Mouse (Mus musculus) forebrain, embryonic 11.5 days (tissue): ENCODE measurements around the gene Myom1. TPM values are rescaled to one million over a fixed set of nuclear protein-coding genes. Genes with fewer than 3 reads are reported as not detected.
A peak's percentile ranks its signal among the peaks of the same experiment; 100 is the strongest.

Experiments used
- ATAC-seq: fragments of 200-750 bp; cut with Nextera tagmentation; replicated peaks from 2 replicates; pipeline ENCODE4 v1.8.0; 2017; ENCODE audit warnings: moderate TSS enrichment; ENCODE audit not compliant: low FRiP score
- DNase-seq: peaks from one replicate; pipeline ENCODE4 v3.0.0-alpha.2; 2017; ENCODE audit warnings: low spot score
- H3K27ac ChIP-seq: fragments of 300-500 bp; sonication (generic); 2 replicates; pipeline ENCODE4 v1.5.1; 2014; ENCODE audit warnings: low read depth, low read length
- H3K27me3 ChIP-seq: fragments of 300-500 bp; sonication (generic); 2 replicates; pipeline ENCODE4 v1.6.1; 2014; ENCODE audit warnings: mild to moderate bottlenecking, low read length, mixed read lengths; ENCODE audit not compliant: control insufficient read depth, insufficient read depth
- H3K36me3 ChIP-seq: fragments of 300-500 bp; sonication (generic); 2 replicates; pipeline ENCODE4 v1.6.1; 2014; ENCODE audit warnings: mild to moderate bottlenecking, low read length, moderate library complexity, mixed read lengths; ENCODE audit not compliant: control insufficient read depth, insufficient read depth
- H3K4me1 ChIP-seq: fragments of 300-500 bp; sonication (generic); replicated peaks from 2 replicates; pipeline ENCODE4 v1.6.1; 2014; ENCODE audit warnings: low read length, mixed read lengths; ENCODE audit not compliant: control insufficient read depth, insufficient read depth
- H3K4me2 ChIP-seq: fragments of 300-500 bp; sonication (generic); 2 replicates; pipeline ENCODE4 v1.6.1; 2014; ENCODE audit warnings: low read depth, mild to moderate bottlenecking, low read length, moderate library complexity, mixed read lengths; ENCODE audit not compliant: severe bottlenecking
- H3K4me3 ChIP-seq: fragments of 300-500 bp; sonication (generic); 2 replicates; pipeline ENCODE4 v1.5.1; 2014; ENCODE audit warnings: low read depth, low read length
- H3K9ac ChIP-seq: fragments of 300-500 bp; sonication (generic); 2 replicates; pipeline ENCODE4 v1.6.1; 2014; ENCODE audit warnings: low read length
- H3K9me3 ChIP-seq: fragments of 300-500 bp; sonication (generic); 2 replicates; pipeline ENCODE4 v1.6.1; 2016; ENCODE audit warnings: low read length, mixed read lengths; ENCODE audit not compliant: control insufficient read depth
- WGBS: fragments of 180-500 bp; shearing (Covaris S2); extraction: QIAGEN DNeasy Blood & Tissue Kit; methylation state at CpG from one replicate; pipeline ENCODE4 v1.1.7; 2014; 5-methylcytosine and 5-hydroxymethylcytosine counted together
- polyA plus RNA-seq: library from polyadenylated mRNA; unstranded; fragments of >200 nt; fragmentation: Nextera tagmentation; extraction: Ambion mirVana; gene quantifications from 2 replicates; pipeline ENCODE4 v1.2.1, GENCODE M21; 2014

Myom1 gene
- polyA plus RNA-seq, 1 experiment from 2014 or later, result 4.0 TPM

DNA sequence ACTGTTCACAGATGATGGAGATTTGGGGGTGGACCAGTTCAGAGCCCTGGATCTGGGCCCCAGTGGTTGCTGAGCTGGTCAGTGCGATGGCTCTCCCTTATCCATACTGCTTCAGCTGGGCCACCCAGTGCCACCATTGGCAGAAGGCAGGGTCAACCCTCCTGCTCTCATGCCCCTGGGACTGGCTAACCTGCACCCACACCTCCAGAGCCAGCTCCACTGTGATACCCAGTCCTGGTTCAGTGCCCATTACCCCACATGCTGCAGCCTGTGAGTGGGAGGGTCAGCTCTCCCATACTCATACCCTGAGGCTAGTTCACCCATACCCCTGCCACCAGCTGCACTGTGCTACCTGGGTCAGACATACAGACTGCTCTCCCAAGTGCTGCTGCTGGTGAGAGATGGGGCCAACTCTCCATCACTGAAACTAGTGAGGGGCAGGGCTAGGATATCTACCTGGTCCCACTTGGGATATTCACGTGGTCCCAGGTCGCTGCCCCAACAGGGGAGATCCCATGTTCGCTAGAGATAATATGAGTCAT is 15.1 kb downstream of the Myom1 start:
- H3K36me3 ChIP-seq, result no peaks in the 10 kb centered on the region
- H3K27ac ChIP-seq, result no peak overlapping the region
- H3K9me3 ChIP-seq, result no peaks in the 10 kb centered on the region
- DNase-seq, result no peak
- no peak overlapping the region for H3K4me2 ChIP-seq
- H3K9ac ChIP-seq, result no peak overlapping the region
- H3K4me3 ChIP-seq, result no peak overlapping the region
- H3K4me1 ChIP-seq, result 0 out of 2 replicates have a peak, but pooled peaks cover 2% of the 10 kb centered on the region
- no peaks in the 10 kb centered on the region for H3K27me3 ChIP-seq
- 87% methylated on average over 4 of the region's 4 CpGs for WGBS
- ATAC-seq, result 0 out of 2 replicates have a peak, but pooled peaks have one; percentile 24

DNA sequence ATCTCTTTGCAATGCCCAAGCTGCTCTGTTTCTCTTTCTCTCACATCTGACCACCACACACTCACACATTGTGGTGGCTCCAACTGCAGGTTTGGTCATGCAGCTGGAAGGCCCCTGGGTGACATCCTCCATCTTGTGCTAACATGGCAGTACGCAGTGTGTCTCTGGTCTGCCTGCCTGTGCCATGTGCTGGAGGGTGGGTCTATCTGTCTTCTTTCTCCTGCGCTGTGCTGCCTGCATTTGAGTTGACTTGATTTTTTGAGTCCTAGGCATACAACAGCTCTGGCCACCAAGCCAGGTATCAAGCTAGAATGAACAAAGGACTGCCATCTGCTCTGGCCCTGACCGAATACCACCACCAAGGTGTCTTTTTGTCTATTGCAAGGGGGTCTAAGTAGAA is 15.7 kb downstream of the Myom1 start:
- no peaks in the 10 kb centered on the region for H3K36me3 ChIP-seq

DNA sequence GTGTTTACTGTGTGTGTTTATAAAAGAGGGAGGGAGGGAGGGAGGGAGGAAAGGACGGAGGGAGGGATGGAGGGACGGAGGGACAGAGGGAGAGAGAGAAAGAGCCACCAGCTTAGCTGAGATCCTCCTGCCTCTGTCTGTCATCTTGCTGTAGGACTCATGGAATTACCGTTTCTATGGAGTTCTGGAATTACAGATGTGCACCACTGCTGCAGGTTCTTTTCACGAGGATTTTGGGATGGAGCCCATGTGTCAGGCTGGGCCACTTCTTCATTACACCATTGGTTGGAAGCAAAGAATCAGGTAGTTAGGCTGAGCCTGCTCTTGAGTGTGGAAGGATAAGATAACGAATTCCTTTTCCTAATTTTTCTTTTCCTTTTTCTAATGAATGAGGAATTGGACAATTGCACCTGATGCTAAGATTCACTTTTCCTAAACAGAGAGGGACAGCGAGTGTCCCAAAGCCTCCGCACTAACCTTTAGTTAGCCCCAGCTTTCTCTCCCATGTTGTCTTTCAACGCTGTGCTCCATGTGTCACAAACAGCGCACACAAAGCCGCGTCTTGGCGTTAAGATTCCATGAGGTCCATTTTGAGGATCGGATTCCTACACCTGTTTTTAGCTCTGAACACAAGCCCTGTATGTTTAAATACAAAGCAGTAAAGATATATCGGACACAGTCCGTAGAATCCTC is 16.3 kb downstream of the Myom1 start:
- ATAC-seq (no peak), DNase-seq (no peak)
- H3K9me3 ChIP-seq, result no peaks in the 10 kb centered on the region
- 87% methylated on average over 15 of the region's 15 CpGs for WGBS
- H3K27me3 ChIP-seq, result no peaks in the 10 kb centered on the region
- no peaks in the 10 kb centered on the region for H3K36me3 ChIP-seq
- 0 out of 2 replicates have a peak, but pooled peaks cover 2% of the 10 kb centered on the region for H3K4me1 ChIP-seq
- H3K27ac ChIP-seq, result no peak overlapping the region
- H3K4me2 ChIP-seq, result no peak overlapping the region
- H3K9ac ChIP-seq, result no peak overlapping the region
- no peak overlapping the region for H3K4me3 ChIP-seq

More for the DNA sequence above, 15.7 kb downstream of the Myom1 start:
- no peak overlapping the region for H3K4me3 ChIP-seq
- 96% methylated on average over 3 of the region's 3 CpGs for WGBS
- H3K27ac ChIP-seq, result no peak overlapping the region
- ATAC-seq (no peak), DNase-seq (no peak)
- H3K9ac ChIP-seq, result no peak overlapping the region
- no peak overlapping the region for H3K4me2 ChIP-seq
- 0 out of 2 replicates have a peak, but pooled peaks cover 2% of the 10 kb centered on the region for H3K4me1 ChIP-seq
- no peaks in the 10 kb centered on the region for H3K9me3 ChIP-seq
- no peaks in the 10 kb centered on the region for H3K27me3 ChIP-seq

DNA sequence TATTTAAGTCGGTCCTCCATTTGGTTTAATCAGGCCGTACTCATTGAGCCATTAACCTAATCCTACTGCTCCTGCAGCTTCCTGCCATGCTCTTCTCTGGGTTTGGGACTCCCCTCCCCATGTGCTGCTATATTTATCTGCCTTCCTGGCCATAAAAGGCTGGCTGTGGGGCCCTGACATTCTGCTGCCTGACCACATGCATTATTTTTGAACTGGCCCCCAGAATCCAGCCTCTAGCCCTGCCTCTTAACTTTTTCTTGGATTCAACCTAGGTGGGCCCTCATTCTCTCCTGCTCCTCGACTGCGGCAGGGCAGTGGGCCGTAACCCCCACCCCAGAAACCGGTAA is 16.8 kb downstream of the Myom1 start:
- WGBS, result 47% methylated on average over 6 of the region's 6 CpGs
- no peak overlapping the region for H3K4me2 ChIP-seq
- no peaks in the 10 kb centered on the region for H3K36me3 ChIP-seq
- ATAC-seq (no peak), DNase-seq (no peak)
- H3K27me3 ChIP-seq, result no peaks in the 10 kb centered on the region
- H3K4me3 ChIP-seq, result no peak overlapping the region
- H3K4me1 ChIP-seq, result 0 out of 2 replicates have a peak, but pooled peaks cover 2% of the 10 kb centered on the region
- H3K9me3 ChIP-seq, result no peaks in the 10 kb centered on the region
- no peak overlapping the region for H3K27ac ChIP-seq
- H3K9ac ChIP-seq, result no peak overlapping the region

DNA sequence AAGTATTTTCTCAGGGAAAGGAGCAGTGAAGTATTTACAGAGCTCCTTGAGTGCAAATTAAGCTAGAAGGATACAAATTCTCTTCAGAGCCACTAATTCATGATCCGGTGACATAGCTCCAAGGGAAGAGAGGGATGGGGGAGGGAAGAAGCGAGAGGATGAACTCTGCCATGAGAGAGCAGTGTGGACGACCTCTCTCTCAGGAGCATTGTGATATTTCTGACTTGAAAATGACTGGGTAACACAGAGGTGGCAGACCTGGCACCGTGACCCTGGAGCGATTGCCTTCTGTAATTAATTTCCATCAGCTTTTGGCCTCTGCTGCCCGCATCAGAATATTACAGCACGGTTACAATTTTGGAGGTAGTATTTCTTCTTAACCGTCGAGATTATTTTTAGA is 17.4 kb downstream of the Myom1 start:
- WGBS, result 63% methylated on average over 9 of the region's 9 CpGs
- Histone ChIP-seq H3K4me3 (no peak overlapping the region), H3K4me2 (no peak overlapping the region), H3K27ac (no peak overlapping the region), H3K4me1 (0 out of 2 replicates have a peak, but pooled peaks cover 2% of the 10 kb centered on the region), H3K36me3 (no peaks in the 10 kb centered on the region), H3K27me3 (no peaks in the 10 kb centered on the region), H3K9me3 (no peaks in the 10 kb centered on the region), H3K9ac (no peak overlapping the region)
- ATAC-seq (no peak), DNase-seq (no peak)

DNA sequence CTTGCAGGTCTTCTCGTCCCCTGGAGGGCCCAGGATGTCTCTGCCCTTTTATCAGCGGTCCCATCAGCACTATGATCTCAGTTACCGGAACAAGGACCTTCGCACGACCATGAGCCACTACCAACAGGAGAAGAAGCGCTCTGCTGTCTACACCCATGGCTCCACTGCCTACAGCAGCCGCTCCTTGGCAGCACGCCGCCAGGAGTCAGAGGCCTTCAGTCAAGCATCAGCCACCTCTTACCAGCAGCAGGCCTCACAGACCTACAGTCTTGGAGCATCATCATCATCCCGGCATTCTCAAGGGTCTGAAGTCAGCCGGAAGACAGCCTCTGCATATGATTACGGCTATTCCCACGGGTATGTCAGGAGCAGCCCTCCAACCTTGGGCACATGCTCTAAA is 20.4 kb downstream of the Myom1 start:
- 91% methylated on average over 13 of the region's 13 CpGs for WGBS
- Histone ChIP-seq H3K4me1 (0 out of 2 replicates have a peak, but pooled peaks cover 2% of the 10 kb centered on the region), H3K36me3 (no peaks in the 10 kb centered on the region), H3K4me3 (no peak overlapping the region), H3K4me2 (no peak overlapping the region), H3K9me3 (no peaks in the 10 kb centered on the region), H3K27me3 (no peaks in the 10 kb centered on the region), H3K9ac (no peak overlapping the region), H3K27ac (no peak overlapping the region)
- ATAC-seq (no peak), DNase-seq (no peak)

DNA sequence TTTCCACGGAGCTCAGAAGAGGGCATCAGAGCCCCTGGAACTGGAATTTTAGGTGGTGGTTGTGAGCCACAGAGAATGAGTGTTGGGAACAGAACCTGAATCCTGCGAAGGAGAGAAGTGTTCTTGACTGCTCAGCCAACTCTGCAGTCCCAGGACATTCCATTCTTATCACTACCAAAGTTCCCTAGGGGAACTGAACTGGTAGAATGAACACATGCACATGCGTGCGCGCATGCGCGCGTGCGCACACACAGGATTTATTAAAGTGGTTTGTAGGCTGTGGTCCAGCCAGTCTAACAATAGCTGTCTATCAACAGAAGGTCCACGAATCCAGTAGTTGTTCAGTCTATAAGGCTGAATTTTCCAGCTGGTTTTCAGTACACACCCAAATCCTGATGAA is 21.6 kb downstream of the Myom1 start:
- no peak for ATAC-seq
- Histone ChIP-seq H3K9ac (no peak overlapping the region), H3K27ac (no peak overlapping the region), H3K36me3 (no peaks in the 10 kb centered on the region), H3K4me3 (no peak overlapping the region), H3K27me3 (no peaks in the 10 kb centered on the region), H3K9me3 (no peaks in the 10 kb centered on the region), H3K4me1 (0 out of 2 replicates have a peak, but pooled peaks cover 2% of the 10 kb centered on the region), H3K4me2 (no peak overlapping the region)
- 93% methylated on average over 10 of the region's 10 CpGs for WGBS
- no peak for DNase-seq

DNA sequence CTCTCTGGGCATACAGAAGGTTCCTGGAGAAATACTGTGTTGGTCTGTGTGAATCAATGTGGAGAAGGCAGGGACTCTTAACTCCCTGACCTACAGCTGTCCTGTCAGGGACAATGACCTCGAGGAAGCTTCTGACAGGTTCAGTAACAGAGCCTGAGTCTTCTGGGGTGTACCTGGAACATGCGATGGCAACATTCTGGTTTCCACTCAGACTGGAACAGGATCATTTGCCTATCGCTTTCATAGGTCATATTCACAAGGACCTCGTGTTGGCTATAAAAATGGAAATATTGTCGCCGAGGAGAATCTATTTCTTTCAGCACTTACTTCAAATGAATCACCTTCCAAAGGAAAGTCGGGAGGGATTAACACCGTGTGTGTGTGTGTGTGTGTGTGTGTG is 23.5 kb downstream of the Myom1 start:
- no peaks in the 10 kb centered on the region for H3K27me3 ChIP-seq

DNA sequence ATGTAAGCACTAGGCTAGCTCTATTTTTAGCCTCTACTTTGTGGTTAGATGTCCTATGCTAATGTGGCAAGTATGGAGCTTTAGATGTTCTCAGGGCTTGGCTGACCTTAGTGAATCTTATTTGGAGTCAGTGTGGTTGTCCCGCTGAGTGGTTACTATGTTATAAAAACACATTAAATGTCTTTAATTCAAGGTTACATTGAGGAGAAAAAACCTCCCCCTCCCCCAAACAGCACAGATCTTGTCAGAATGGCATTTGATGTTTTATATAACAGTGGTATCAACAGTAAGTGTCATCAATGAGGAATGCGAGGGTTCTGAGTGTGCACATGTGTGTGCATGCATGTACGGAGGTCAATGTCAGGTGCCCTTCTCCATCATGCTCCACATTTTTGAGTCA is 24.8 kb downstream of the Myom1 start:
- Histone ChIP-seq H3K4me2 (no peak overlapping the region), H3K36me3 (no peaks in the 10 kb centered on the region), H3K4me3 (no peak overlapping the region), H3K9me3 (no peaks in the 10 kb centered on the region), H3K27ac (no peak overlapping the region), H3K9ac (no peak overlapping the region), H3K4me1 (no peaks in the 10 kb centered on the region), H3K27me3 (no peaks in the 10 kb centered on the region)
- 92% methylated on average over 3 of the region's 3 CpGs for WGBS
- ATAC-seq (no peak), DNase-seq (no peak)

More for the DNA sequence above, 23.5 kb downstream of the Myom1 start:
- WGBS, result 84% methylated on average over 8 of the region's 8 CpGs
- no peak overlapping the region for H3K4me3 ChIP-seq
- no peaks in the 10 kb centered on the region for H3K4me1 ChIP-seq
- DNase-seq (no peak), ATAC-seq (no peak)
- no peaks in the 10 kb centered on the region for H3K36me3 ChIP-seq
- H3K9ac ChIP-seq, result no peak overlapping the region
- H3K27ac ChIP-seq, result no peak overlapping the region
- H3K9me3 ChIP-seq, result no peaks in the 10 kb centered on the region
- H3K4me2 ChIP-seq, result no peak overlapping the region
